Comparison of ENCODE assay signal across 16 mouse cellular contexts in genomic region chr12:51362898-51363297, GRCm38 (mm10).
"Had no signal": no experiment of that assay in that cellular context is flagged by ENCODE, and none has a peak within 500 bp of the region (broad histone marks: within the 10 kb centered on the region; RNA-seq: fewer than 3 reads in every experiment).

No protein-coding gene starts in this region.

- H3K4me1 ChIP-seq: neural tube, embryonic 13.5 days; neural tube, embryonic 15.5 days; stomach, embryonic 15.5 days had no signal

- H3K9ac ChIP-seq: neural tube, embryonic 13.5 days; neural tube, embryonic 15.5 days; stomach, embryonic 15.5 days had no signal

- DNase-seq: retina, postnatal 1 day; right cerebral cortex, adult 18-20 months; right cerebral cortex, postnatal 14 days; right cerebral cortex, postnatal 25 days; right cerebral cortex, postnatal 4 days; spleen, adult 18-20 months; thymus, adult 18-20 months; thymus, adult 2 months; thymus, postnatal 14 days; thymus, postnatal 25 days; thymus, postnatal 36 days; thymus, postnatal 4 days had no signal

- H3K27me3 ChIP-seq: neural tube, embryonic 13.5 days; neural tube, embryonic 15.5 days; stomach, embryonic 15.5 days had no signal

- H3K9me3 ChIP-seq: neural tube, embryonic 13.5 days; neural tube, embryonic 15.5 days; stomach, embryonic 15.5 days had no signal

- H3K27ac ChIP-seq: neural tube, embryonic 13.5 days; neural tube, embryonic 15.5 days; stomach, embryonic 15.5 days; stomach, postnatal 0 days had no signal

- H3K4me3 ChIP-seq: neural tube, embryonic 13.5 days; neural tube, embryonic 15.5 days; stomach, embryonic 15.5 days had no signal

- H3K4me2 ChIP-seq: neural tube, embryonic 13.5 days; neural tube, embryonic 15.5 days; stomach, embryonic 15.5 days had no signal
